Mouse (Mus musculus) left cerebral cortex, adult 9 months (tissue): ENCODE results near the gene Galnt14.

Experiments used
- DNase-seq, 2 experiments: peaks; one replicate each; pipeline ENCODE4 v3.0.0; 2022; ENCODE audit warnings: low spot score in 2 of 2

Gene Galnt14

GRCm38 (mm10) chr17:73507804-73508535 lies 202.3 kb downstream of the Galnt14 start:
- DNase-seq: no peak

- DNase-seq: no peak
These were observed 206.1 kb downstream of the Galnt14 start for GRCm38 (mm10) chr17:73504111-73504510.

GRCm38 (mm10) chr17:73502613-73503012 lies 207.6 kb downstream of the Galnt14 start:
- DNase-seq: no peak

- DNase-seq: no peak
These were observed 220.7 kb downstream of the Galnt14 start for GRCm38 (mm10) chr17:73489519-73489918.

GRCm38 (mm10) chr17:73487792-73488191 lies 222.5 kb downstream of the Galnt14 start:
- DNase-seq: no peak

- DNase-seq: no peak
These were observed 222.9 kb downstream of the Galnt14 start for GRCm38 (mm10) chr17:73487380-73487779.

GRCm38 (mm10) chr17:73477096-73478076 lies 232.9 kb downstream of the Galnt14 start:
- DNase-seq: no peak

GRCm38 (mm10) chr17:73474371-73474770 lies 235.9 kb downstream of the Galnt14 start:
- DNase-seq: no peak

GRCm38 (mm10) chr17:73473012-73473411 lies 237.2 kb downstream of the Galnt14 start:
- DNase-seq: no peak

GRCm38 (mm10) chr17:73460874-73461273 lies 249.4 kb downstream of the Galnt14 start:
- no peak for DNase-seq

- DNase-seq: no peak
These were observed 251.5 kb downstream of the Galnt14 start for GRCm38 (mm10) chr17:73458741-73459140.

- no peak for DNase-seq
These were observed 253.7 kb downstream of the Galnt14 start for GRCm38 (mm10) chr17:73456551-73456950.

GRCm38 (mm10) chr17:73453646-73454045 lies 256.6 kb downstream of the Galnt14 start:
- no peak for DNase-seq

GRCm38 (mm10) chr17:73452151-73452760 lies 258.0 kb downstream of the Galnt14 start:
- DNase-seq: no peak

- DNase-seq: no peak
These were observed 261.1 kb downstream of the Galnt14 start for GRCm38 (mm10) chr17:73449104-73449503.
